Mouse (Mus musculus): ENCODE measurements at regions not wholly inside any gene's neighbourhood (a gene's known extent, or its start where the extent isn't known, plus 50 kb on each side); places are given as distances from the start of the nearest gene placed in this dataset.

DNA sequence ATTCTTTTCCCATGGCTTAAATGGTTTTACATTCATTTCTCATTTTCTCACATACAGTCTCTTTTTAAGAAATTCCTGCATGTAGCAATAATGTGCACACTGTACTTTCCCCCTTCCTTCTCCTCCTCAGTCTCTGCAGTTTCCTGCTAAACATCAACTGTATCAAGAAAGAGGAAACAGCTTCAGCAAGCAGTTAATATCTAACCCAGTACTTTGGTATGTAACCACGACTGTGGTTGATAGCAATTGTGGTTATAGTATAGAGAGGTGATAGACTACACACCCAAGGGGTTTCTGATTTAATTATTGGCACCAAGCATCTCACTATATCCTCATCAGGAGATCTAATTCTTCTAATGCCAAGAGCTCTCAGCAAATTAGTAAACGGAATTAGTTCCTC lies 52.8 kb upstream of the Eci2 start:
- Histone ChIP-seq H3K27me3 (ENCODE audit: control insufficient read depth, insufficient read depth, low read length) (no peaks in the 10 kb centered on the region), H3K4me1 (ENCODE audit: control insufficient read depth, insufficient read depth, low read length) (no peaks in the 10 kb centered on the region), H3K9me3 (ENCODE audit: control insufficient read depth, low read length) (no peaks in the 10 kb centered on the region), H3K9ac (ENCODE audit: low read depth, low read length) (no peak overlapping the region), H3K4me3 (ENCODE audit: low read length) (no peak overlapping the region), H3K36me3 (ENCODE audit: control insufficient read depth, insufficient read depth, low read length) (no peaks in the 10 kb centered on the region), H3K4me2 (replicated peaks; ENCODE audit: low read depth, low read length) (no peak overlapping the region), H3K27ac (ENCODE audit: low read depth, low read length) (no peak overlapping the region)
- 58% methylated on average over 2 of the region's 2 CpGs for WGBS
- ATAC-seq (ENCODE audit: low FRiP score, low TSS enrichment): no peak

DNA sequence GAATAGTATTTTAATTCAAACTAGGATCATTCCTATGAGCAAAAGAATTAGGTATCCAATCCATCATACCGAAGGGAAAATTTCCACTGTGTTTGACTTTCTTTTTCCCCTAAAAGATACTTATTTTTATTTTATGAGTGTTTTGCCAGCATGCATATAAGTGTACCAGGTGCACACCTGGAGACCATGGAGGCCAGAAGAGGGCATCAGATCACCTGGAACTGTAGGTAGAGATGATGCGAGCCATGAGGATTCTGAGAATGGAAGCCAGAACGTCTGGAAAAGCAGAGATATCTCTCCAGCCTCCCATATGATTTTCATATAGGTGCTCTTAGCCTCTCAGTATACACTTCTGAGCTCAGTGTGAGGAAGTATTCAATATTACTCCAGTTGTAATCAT lies 58.5 kb upstream of the Eci2 start:
- ATAC-seq (ENCODE audit: low FRiP score, low TSS enrichment): no peak
- no peak overlapping the region for H3K9ac ChIP-seq (ENCODE audit: low read depth, low read length)
- WGBS: 72% methylated on average over 3 of the region's 3 CpGs

DNA sequence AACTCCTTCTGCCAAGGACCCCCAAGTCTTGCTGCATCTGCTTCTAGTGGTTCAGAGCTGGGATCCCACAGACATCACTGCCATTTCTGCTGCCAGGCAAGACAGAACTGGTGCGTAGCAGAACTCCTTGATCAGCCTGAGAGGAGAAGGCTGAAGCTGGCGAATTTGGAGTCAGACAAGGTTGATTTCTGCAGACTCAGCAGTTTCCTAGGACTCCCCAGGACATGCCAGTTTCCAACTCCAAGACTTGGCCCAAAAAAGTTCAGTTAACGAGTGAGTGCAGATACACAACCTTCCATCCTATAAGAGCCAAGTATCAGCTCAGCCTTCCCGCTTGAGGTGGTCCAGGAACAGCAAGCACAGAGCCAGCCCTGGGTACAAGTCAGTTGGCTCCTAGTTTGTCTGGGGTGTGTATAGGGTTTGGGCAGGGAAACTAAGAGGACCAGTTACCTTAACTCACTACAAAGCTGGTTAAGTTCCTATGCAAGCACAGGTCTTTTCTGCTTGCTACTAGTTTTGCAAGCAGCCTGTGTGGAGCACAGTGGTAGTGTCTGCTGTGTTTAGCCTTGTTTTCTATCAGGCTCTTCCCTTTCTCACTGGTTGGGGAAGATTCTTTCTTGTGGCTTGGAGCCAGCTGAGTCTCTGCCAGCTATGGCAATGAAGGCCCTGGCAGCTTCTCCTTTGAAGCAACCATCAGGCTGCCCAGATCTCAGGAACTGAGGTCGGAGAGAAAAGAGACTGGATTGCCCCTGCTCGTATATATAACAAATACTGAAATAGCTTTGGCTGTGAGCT lies 60.5 kb upstream of the Eci2 start:
- Histone ChIP-seq H3K27ac (ENCODE audit: low read depth, low read length) (no peak overlapping the region), H3K36me3 (ENCODE audit: control insufficient read depth, insufficient read depth, low read length) (no peaks in the 10 kb centered on the region), H3K4me3 (ENCODE audit: low read length) (no peak overlapping the region), H3K9me3 (ENCODE audit: control insufficient read depth, low read length) (no peaks in the 10 kb centered on the region), H3K4me2 (replicated peaks; ENCODE audit: low read depth, low read length) (no peak overlapping the region), H3K27me3 (ENCODE audit: control insufficient read depth, insufficient read depth, low read length) (no peaks in the 10 kb centered on the region), H3K4me1 (ENCODE audit: control insufficient read depth, insufficient read depth, low read length) (no peaks in the 10 kb centered on the region), H3K9ac (ENCODE audit: low read depth, low read length) (no peak overlapping the region)
- no peak for ATAC-seq (ENCODE audit: low FRiP score, low TSS enrichment)
- WGBS: 77% methylated on average over 6 of the region's 6 CpGs

More for the DNA sequence above, 58.5 kb upstream of the Eci2 start:
- no peak overlapping the region for H3K4me2 ChIP-seq (replicated peaks; ENCODE audit: low read depth, low read length)
- no peaks in the 10 kb centered on the region for H3K4me1 ChIP-seq (ENCODE audit: control insufficient read depth, insufficient read depth, low read length)
- no peak overlapping the region for H3K4me3 ChIP-seq (ENCODE audit: low read length)
- H3K36me3 ChIP-seq (ENCODE audit: control insufficient read depth, insufficient read depth, low read length): no peaks in the 10 kb centered on the region
- no peak overlapping the region for H3K27ac ChIP-seq (ENCODE audit: low read depth, low read length)
- H3K27me3 ChIP-seq (ENCODE audit: control insufficient read depth, insufficient read depth, low read length): no peaks in the 10 kb centered on the region
- no peaks in the 10 kb centered on the region for H3K9me3 ChIP-seq (ENCODE audit: control insufficient read depth, low read length)

DNA sequence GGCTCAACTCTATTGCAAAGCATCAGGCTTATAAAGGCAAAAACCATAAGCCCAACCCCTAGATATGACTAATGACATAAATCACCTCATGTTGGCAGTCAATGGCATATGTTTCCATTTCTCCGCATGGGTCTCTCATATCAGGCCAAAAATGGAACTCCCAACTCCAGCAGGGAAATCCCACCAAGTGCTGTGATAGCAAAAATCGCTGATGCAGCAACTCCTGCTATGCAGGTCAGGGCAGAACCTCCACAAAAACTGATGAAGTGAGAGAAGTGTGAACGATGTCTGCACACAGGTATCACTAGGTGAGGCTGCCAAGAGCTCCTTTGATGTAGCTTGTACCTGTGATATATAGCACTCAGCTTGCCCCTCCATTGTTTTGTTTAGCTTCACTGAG lies 64.3 kb upstream of the Eci2 start:
- no peak overlapping the region for H3K4me2 ChIP-seq (replicated peaks; ENCODE audit: low read depth, low read length)
- no peaks in the 10 kb centered on the region for H3K36me3 ChIP-seq (ENCODE audit: control insufficient read depth, insufficient read depth, low read length)
- no peak overlapping the region for H3K4me3 ChIP-seq (ENCODE audit: low read length)
- 82% methylated on average over 3 of the region's 3 CpGs for WGBS
- no peaks in the 10 kb centered on the region for H3K9me3 ChIP-seq (ENCODE audit: control insufficient read depth, low read length)
- H3K27ac ChIP-seq (ENCODE audit: low read depth, low read length): no peak overlapping the region
- no peak for ATAC-seq (ENCODE audit: low FRiP score, low TSS enrichment)
- no peaks in the 10 kb centered on the region for H3K27me3 ChIP-seq (ENCODE audit: control insufficient read depth, insufficient read depth, low read length)
- H3K9ac ChIP-seq (ENCODE audit: low read depth, low read length): no peak overlapping the region
- no peaks in the 10 kb centered on the region for H3K4me1 ChIP-seq (ENCODE audit: control insufficient read depth, insufficient read depth, low read length)

DNA sequence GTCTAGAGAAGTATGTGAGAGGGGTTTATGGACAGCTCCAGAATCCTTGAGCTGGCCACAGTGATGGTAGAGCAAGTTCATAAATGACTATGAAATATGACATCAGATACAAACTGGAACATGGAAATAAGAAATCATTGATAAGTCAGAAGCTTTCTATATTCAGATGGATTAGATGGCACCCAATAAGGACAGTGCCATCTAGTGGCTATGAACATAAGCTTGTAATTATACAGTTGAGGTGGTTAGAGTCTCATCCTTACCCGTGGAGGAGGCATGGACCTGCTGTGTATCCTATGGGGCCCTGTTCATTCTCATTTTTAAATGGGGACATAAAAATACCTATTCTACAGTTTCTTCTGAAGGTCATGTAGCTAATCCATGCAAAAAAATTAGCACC lies 92.9 kb upstream of the Eci2 start:
- Histone ChIP-seq H3K4me1 (ENCODE audit: control insufficient read depth, insufficient read depth, low read length) (no peaks in the 10 kb centered on the region), H3K9me3 (ENCODE audit: control insufficient read depth, low read length) (no peaks in the 10 kb centered on the region), H3K36me3 (ENCODE audit: control insufficient read depth, insufficient read depth, low read length) (no peaks in the 10 kb centered on the region), H3K27me3 (ENCODE audit: control insufficient read depth, insufficient read depth, low read length) (no peaks in the 10 kb centered on the region), H3K4me3 (ENCODE audit: low read length) (no peak overlapping the region), H3K27ac (ENCODE audit: low read depth, low read length) (no peak overlapping the region), H3K4me2 (replicated peaks; ENCODE audit: low read depth, low read length) (no peak overlapping the region), H3K9ac (ENCODE audit: low read depth, low read length) (no peak overlapping the region)
- WGBS: 31% methylated on average over 1 of the region's 1 CpGs
- no peak for ATAC-seq (ENCODE audit: low FRiP score, low TSS enrichment)

DNA sequence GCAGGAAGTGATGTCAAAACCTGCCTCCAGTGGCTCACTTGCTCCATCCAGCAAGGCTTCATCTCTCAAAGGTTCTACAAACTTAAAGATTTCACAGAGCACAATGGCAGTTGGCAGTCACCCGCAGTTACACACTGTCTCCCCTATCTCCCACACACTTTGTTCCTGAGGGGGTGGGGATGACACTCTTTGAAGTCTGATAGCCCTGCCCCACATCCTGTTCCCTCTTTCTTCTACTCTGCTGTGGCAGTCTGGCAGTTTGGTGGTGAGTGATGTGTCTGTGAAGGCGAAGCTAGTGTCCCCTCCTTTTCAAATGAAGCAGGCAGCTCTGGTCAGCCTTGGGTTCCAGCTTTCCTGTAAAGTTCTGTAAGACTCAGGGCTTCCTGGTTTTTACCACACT lies 102.6 kb upstream of the Eci2 start:
- 24% methylated on average over 2 of the region's 2 CpGs for WGBS
- no peak overlapping the region for H3K9ac ChIP-seq (ENCODE audit: low read depth, low read length)
- no peaks in the 10 kb centered on the region for H3K36me3 ChIP-seq (ENCODE audit: control insufficient read depth, insufficient read depth, low read length)
- no peak for ATAC-seq (ENCODE audit: low FRiP score, low TSS enrichment)
- no peaks in the 10 kb centered on the region for H3K9me3 ChIP-seq (ENCODE audit: control insufficient read depth, low read length)
- no peaks in the 10 kb centered on the region for H3K4me1 ChIP-seq (ENCODE audit: control insufficient read depth, insufficient read depth, low read length)
- H3K27me3 ChIP-seq (ENCODE audit: control insufficient read depth, insufficient read depth, low read length): no peaks in the 10 kb centered on the region
- H3K27ac ChIP-seq (ENCODE audit: low read depth, low read length): no peak overlapping the region
- H3K4me3 ChIP-seq (ENCODE audit: low read length): no peak overlapping the region
- no peak overlapping the region for H3K4me2 ChIP-seq (replicated peaks; ENCODE audit: low read depth, low read length)

DNA sequence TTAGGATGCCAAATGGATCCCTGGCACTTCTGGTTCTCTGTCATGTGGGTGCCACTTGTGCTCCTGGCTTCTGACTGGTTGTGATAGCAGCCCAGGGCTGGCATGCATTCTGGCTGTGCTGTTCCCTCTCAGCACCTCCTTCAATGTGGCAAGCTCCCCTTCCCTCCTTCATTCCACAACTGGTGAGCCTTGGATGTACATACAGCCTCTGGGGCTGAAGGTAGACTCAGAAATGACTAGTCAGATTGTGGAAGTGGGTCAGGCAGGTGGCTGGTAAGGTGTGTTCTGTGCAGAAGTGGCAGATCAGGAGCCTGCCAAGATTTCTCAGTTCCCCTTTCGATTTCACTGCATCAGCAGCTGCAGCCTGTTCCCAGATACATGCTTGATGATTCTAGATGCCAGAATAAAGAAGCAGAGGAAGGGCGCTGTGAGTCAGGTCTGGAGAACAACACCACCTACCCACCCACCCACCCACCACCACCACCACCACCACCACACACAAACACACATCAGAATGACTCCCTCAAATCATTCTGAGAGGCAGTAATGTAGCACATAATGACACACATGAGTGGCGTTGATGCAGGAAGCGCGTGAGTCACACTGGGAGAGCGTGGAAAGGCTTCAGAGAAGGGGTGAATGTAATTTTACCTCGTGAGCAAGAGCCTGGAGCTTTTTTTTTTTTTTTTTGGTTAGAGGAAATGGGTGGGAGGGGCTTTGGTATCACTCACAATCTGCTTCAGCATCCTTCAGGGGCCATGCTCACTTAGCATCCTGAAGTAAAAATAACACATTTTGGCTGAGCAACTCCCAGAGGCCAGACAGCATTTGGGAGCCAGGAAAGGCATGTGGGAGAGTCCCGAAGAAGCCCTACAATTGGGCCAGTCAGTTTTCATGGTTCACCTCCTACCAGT lies 104.6 kb upstream of the Eci2 start:
- Histone ChIP-seq H3K9me3 (ENCODE audit: control insufficient read depth, low read length) (no peaks in the 10 kb centered on the region), H3K27me3 (ENCODE audit: control insufficient read depth, insufficient read depth, low read length) (no peaks in the 10 kb centered on the region), H3K36me3 (ENCODE audit: control insufficient read depth, insufficient read depth, low read length) (no peaks in the 10 kb centered on the region), H3K4me3 (ENCODE audit: low read length) (no peak overlapping the region), H3K4me2 (replicated peaks; ENCODE audit: low read depth, low read length) (no peak overlapping the region), H3K4me1 (ENCODE audit: control insufficient read depth, insufficient read depth, low read length) (no peaks in the 10 kb centered on the region), H3K27ac (ENCODE audit: low read depth, low read length) (no peak overlapping the region), H3K9ac (ENCODE audit: low read depth, low read length) (no peak overlapping the region)
- WGBS: 56% methylated on average over 8 of the region's 8 CpGs
- ATAC-seq (ENCODE audit: low FRiP score, low TSS enrichment): no peak

DNA sequence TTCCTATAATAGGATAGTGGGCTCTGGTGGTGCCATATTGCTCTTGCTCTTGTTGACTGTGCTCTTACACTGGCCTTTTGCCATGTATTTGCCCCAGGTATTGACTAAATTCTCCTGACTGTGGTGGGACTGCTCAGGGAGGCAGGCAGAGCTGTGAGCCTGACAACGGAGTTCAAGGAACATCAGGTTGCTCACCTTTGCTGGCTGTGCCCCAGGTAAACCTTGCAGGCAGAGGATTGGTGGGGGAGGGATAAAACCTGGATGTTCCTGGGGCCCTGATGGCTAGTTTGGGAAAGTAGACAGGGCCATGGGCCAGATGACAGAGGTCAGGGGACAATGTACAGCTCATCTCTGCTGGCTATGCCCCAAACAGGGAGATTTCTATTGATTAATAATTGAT lies 124.7 kb upstream of the Eci2 start:
- Histone ChIP-seq H3K36me3 (ENCODE audit: control insufficient read depth, insufficient read depth, low read length) (no peaks in the 10 kb centered on the region), H3K4me2 (replicated peaks; ENCODE audit: low read depth, low read length) (no peak overlapping the region), H3K4me3 (ENCODE audit: low read length) (no peak overlapping the region), H3K27ac (ENCODE audit: low read depth, low read length) (no peak overlapping the region), H3K9me3 (ENCODE audit: control insufficient read depth, low read length) (no peaks in the 10 kb centered on the region), H3K27me3 (ENCODE audit: control insufficient read depth, insufficient read depth, low read length) (no peaks in the 10 kb centered on the region), H3K9ac (ENCODE audit: low read depth, low read length) (no peak overlapping the region), H3K4me1 (ENCODE audit: control insufficient read depth, insufficient read depth, low read length) (no peaks in the 10 kb centered on the region)
- WGBS: 95% methylated on average over 1 of the region's 1 CpGs
- no peak for ATAC-seq (ENCODE audit: low FRiP score, low TSS enrichment)

DNA sequence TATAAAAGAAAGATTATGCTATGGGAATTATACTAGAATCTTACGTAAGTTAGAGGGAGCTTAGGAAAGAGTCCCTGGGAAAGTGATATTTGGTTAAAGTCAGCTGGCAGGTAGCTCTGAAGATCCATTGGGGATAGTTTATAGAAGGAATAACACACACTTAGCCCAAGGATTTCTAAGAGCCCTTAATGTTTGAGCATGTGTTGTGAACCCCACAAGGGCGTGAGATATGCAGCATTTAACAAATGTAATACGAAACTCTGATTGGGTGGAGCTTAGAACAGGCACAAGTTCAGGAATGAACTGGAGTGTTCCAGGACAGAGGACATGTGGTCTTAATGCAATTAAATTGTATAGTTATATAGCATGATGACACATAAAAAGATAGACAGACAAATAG lies 132.6 kb upstream of the Eci2 start:
- H3K4me3 ChIP-seq (ENCODE audit: low read length): no peak overlapping the region
- H3K27ac ChIP-seq (ENCODE audit: low read depth, low read length): no peak overlapping the region
- H3K9ac ChIP-seq (ENCODE audit: low read depth, low read length): no peak overlapping the region
- 81% methylated on average over 3 of the region's 3 CpGs for WGBS
- no peaks in the 10 kb centered on the region for H3K36me3 ChIP-seq (ENCODE audit: control insufficient read depth, insufficient read depth, low read length)
- no peak for ATAC-seq (ENCODE audit: low FRiP score, low TSS enrichment)
- H3K4me1 ChIP-seq (ENCODE audit: control insufficient read depth, insufficient read depth, low read length): no peaks in the 10 kb centered on the region
- H3K9me3 ChIP-seq (ENCODE audit: control insufficient read depth, low read length): no peaks in the 10 kb centered on the region
- no peak overlapping the region for H3K4me2 ChIP-seq (replicated peaks; ENCODE audit: low read depth, low read length)
- no peaks in the 10 kb centered on the region for H3K27me3 ChIP-seq (ENCODE audit: control insufficient read depth, insufficient read depth, low read length)
